ENCODE assay signal across 24 mouse cellular contexts in the genomic region with DNA sequence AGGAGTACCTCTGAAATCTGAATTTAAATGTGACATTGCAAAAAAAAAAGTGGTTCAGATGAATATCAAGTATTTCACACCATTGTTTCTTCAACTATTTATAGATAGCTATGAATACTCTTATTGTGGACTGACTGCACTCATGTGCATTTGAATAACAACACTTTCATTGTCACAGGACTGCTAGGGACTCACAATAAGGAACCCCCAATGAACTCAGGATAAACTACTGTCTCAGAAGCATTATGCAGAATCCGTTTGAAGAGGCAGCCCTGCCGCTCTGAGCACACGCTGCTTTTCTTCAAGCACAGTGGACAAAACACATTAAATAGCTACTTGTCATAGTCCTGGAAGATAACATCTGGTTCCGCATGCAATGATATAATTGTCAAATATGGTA.
DNase-seq lines count a peak whose midpoint lies in the region; ATAC-seq and TF ChIP-seq lines count a peak whose summit lies in the region.
"Had no signal": no experiment of that assay in that cellular context is flagged by ENCODE, and none has a peak within 500 bp of the region (broad histone marks: within the 10 kb centered on the region; RNA-seq: fewer than 3 reads in every experiment).

No protein-coding gene starts in this region.

- WGBS in forebrain, embryonic 15.5 days, result 28% methylated on average over 4 of the region's 4 CpGs
- WGBS in forebrain, embryonic 11.5 days, result 46% methylated on average over 4 of the region's 4 CpGs
- 20% methylated on average over 4 of the region's 4 CpGs for WGBS in midbrain, embryonic 13.5 days
- WGBS in midbrain, postnatal 0 days, result 26% methylated on average over 4 of the region's 4 CpGs
- WGBS in forebrain, embryonic 16.5 days, result 29% methylated on average over 4 of the region's 4 CpGs
- WGBS in midbrain, embryonic 15.5 days, result 14% methylated on average over 4 of the region's 4 CpGs

- H3K4me3 ChIP-seq in forebrain, embryonic 15.5 days, result no peak overlapping the region
- H3K4me3 ChIP-seq in forebrain, embryonic 11.5 days (ENCODE audit: low read depth, low read length), result no peak overlapping the region
- H3K4me3 ChIP-seq in midbrain, embryonic 13.5 days (replicated peaks), result no peak overlapping the region
- no peak overlapping the region for H3K4me3 ChIP-seq in midbrain, postnatal 0 days (ENCODE audit: low read depth, low read length)
- no peak overlapping the region for H3K4me3 ChIP-seq in forebrain, embryonic 16.5 days (replicated peaks; ENCODE audit: low read length)
- H3K4me3 ChIP-seq in midbrain, embryonic 15.5 days, result no peak overlapping the region
- H3K4me3 ChIP-seq: embryonic facial prominence, embryonic 12.5 days; hindbrain, embryonic 13.5 days; kidney, embryonic 15.5 days; limb, embryonic 13.5 days; lung, embryonic 15.5 days had no signal

- peaks cover 14% of the 10 kb centered on the region for H3K4me1 ChIP-seq in forebrain, embryonic 15.5 days
- H3K4me1 ChIP-seq in forebrain, embryonic 11.5 days (replicated peaks; ENCODE audit: control insufficient read depth, insufficient read depth, low read length), result no peaks in the 10 kb centered on the region
- H3K4me1 ChIP-seq in midbrain, embryonic 13.5 days (replicated peaks), result peaks cover 19% of the 10 kb centered on the region
- no peaks in the 10 kb centered on the region for H3K4me1 ChIP-seq in midbrain, postnatal 0 days (ENCODE audit: insufficient read depth, low read length)
- H3K4me1 ChIP-seq in forebrain, embryonic 16.5 days (replicated peaks; ENCODE audit: control insufficient read depth, insufficient read depth, low read length), result peaks cover 7% of the 10 kb centered on the region
- peaks cover 8% of the 10 kb centered on the region; the same call in 1 of the 2 replicates for H3K4me1 ChIP-seq in midbrain, embryonic 15.5 days
- H3K4me1 ChIP-seq: embryonic facial prominence, embryonic 12.5 days; kidney, embryonic 15.5 days; limb, embryonic 13.5 days; lung, embryonic 15.5 days had no signal

- no peaks in the 10 kb centered on the region for H3K36me3 ChIP-seq in forebrain, embryonic 15.5 days
- H3K36me3 ChIP-seq in forebrain, embryonic 11.5 days (ENCODE audit: control insufficient read depth, insufficient read depth, low read length), result no peaks in the 10 kb centered on the region
- no peaks in the 10 kb centered on the region for H3K36me3 ChIP-seq in midbrain, embryonic 13.5 days
- no peaks in the 10 kb centered on the region for H3K36me3 ChIP-seq in midbrain, postnatal 0 days (ENCODE audit: insufficient read depth, low read length)
- no peaks in the 10 kb centered on the region for H3K36me3 ChIP-seq in forebrain, embryonic 16.5 days (ENCODE audit: control insufficient read depth, insufficient read depth)
- H3K36me3 ChIP-seq in midbrain, embryonic 15.5 days (replicated peaks), result no peaks in the 10 kb centered on the region
- H3K36me3 ChIP-seq: embryonic facial prominence, embryonic 12.5 days; hindbrain, embryonic 13.5 days; kidney, embryonic 15.5 days; limb, embryonic 13.5 days; lung, embryonic 15.5 days had no signal

- no peaks in the 10 kb centered on the region for H3K9me3 ChIP-seq in forebrain, embryonic 15.5 days
- no peaks in the 10 kb centered on the region for H3K9me3 ChIP-seq in forebrain, embryonic 11.5 days (ENCODE audit: control insufficient read depth, low read length)
- H3K9me3 ChIP-seq in midbrain, embryonic 13.5 days, result no peaks in the 10 kb centered on the region
- H3K9me3 ChIP-seq in midbrain, postnatal 0 days (ENCODE audit: low read length), result no peaks in the 10 kb centered on the region
- no peaks in the 10 kb centered on the region for H3K9me3 ChIP-seq in forebrain, embryonic 16.5 days (ENCODE audit: control insufficient read depth, low read length)
- no peaks in the 10 kb centered on the region for H3K9me3 ChIP-seq in midbrain, embryonic 15.5 days
- H3K9me3 ChIP-seq: embryonic facial prominence, embryonic 12.5 days; hindbrain, embryonic 13.5 days; kidney, embryonic 15.5 days; limb, embryonic 13.5 days; lung, embryonic 15.5 days had no signal

- ATAC-seq in forebrain, embryonic 15.5 days (replicated peaks), result 0 out of 2 replicates have a peak, but pooled peaks have one; percentile 38
- no peak for ATAC-seq in forebrain, embryonic 11.5 days (replicated peaks; ENCODE audit: low FRiP score)
- ATAC-seq in midbrain, embryonic 13.5 days, result peak; percentile 62
- no peak for ATAC-seq in midbrain, postnatal 0 days (ENCODE audit: low FRiP score)
- peak; percentile 63 for ATAC-seq in forebrain, embryonic 16.5 days
- ATAC-seq in midbrain, embryonic 15.5 days (replicated peaks), result 0 out of 2 replicates have a peak, but pooled peaks have one; percentile 31
- ATAC-seq: CD4-positive, CD25-positive, alpha-beta regulatory T cell, adult 4 months; intestine, postnatal 0 days had no signal

- no peak for DNase-seq in forebrain, embryonic 11.5 days (ENCODE audit: low spot score)
- no peak for DNase-seq in midbrain, postnatal 0 days (ENCODE audit: low spot score)
- DNase-seq in spleen, adult 18-20 months, result no peak
- no peak for DNase-seq in natural killer cell, adult 2 months (ENCODE audit: low spot score in 2 of 2)
- DNase-seq: adrenal gland, postnatal 14 days; cerebellum, adult 2 months; cerebellum, postnatal 14 days; gastrocnemius, postnatal 14 days; heart, postnatal 14 days; kidney, postnatal 25 days; right cerebral cortex, postnatal 4 days; thymus, postnatal 4 days had no signal

- no peaks in the 10 kb centered on the region for H3K27me3 ChIP-seq in forebrain, embryonic 15.5 days
- H3K27me3 ChIP-seq in forebrain, embryonic 11.5 days (ENCODE audit: control insufficient read depth, insufficient read depth, low read length), result no peaks in the 10 kb centered on the region
- no peaks in the 10 kb centered on the region for H3K27me3 ChIP-seq in midbrain, embryonic 13.5 days
- H3K27me3 ChIP-seq in midbrain, postnatal 0 days (ENCODE audit: insufficient read depth, low read length), result no peaks in the 10 kb centered on the region
- no peaks in the 10 kb centered on the region for H3K27me3 ChIP-seq in forebrain, embryonic 16.5 days (replicated peaks; ENCODE audit: control insufficient read depth, insufficient read depth, low read length)
- H3K27me3 ChIP-seq in midbrain, embryonic 15.5 days (replicated peaks), result no peaks in the 10 kb centered on the region
- H3K27me3 ChIP-seq: embryonic facial prominence, embryonic 12.5 days; hindbrain, embryonic 13.5 days; kidney, embryonic 15.5 days; limb, embryonic 13.5 days; lung, embryonic 15.5 days had no signal

- no peak for TF ChIP-seq CTCF in midbrain, postnatal 0 days (IDR thresholded peaks at IDR 0.05)

- no peak overlapping the region for H3K9ac ChIP-seq in forebrain, embryonic 15.5 days (replicated peaks)
- H3K9ac ChIP-seq in forebrain, embryonic 11.5 days (ENCODE audit: low read length), result no peak overlapping the region
- no peak overlapping the region for H3K9ac ChIP-seq in midbrain, embryonic 13.5 days (replicated peaks)
- H3K9ac ChIP-seq in midbrain, postnatal 0 days (replicated peaks; ENCODE audit: low read length, poor library complexity, severe bottlenecking), result no peak overlapping the region
- no peak overlapping the region for H3K9ac ChIP-seq in forebrain, embryonic 16.5 days (replicated peaks; ENCODE audit: low read depth, low read length)
- no peak overlapping the region for H3K9ac ChIP-seq in midbrain, embryonic 15.5 days
- H3K9ac ChIP-seq: embryonic facial prominence, embryonic 12.5 days; hindbrain, embryonic 13.5 days; kidney, embryonic 15.5 days; limb, embryonic 13.5 days; lung, embryonic 15.5 days had no signal

- no peak overlapping the region for H3K4me2 ChIP-seq in forebrain, embryonic 15.5 days (replicated peaks)
- no peak overlapping the region for H3K4me2 ChIP-seq in forebrain, embryonic 11.5 days (ENCODE audit: low read depth, low read length, severe bottlenecking)
- no peak overlapping the region for H3K4me2 ChIP-seq in midbrain, embryonic 13.5 days (replicated peaks)
- H3K4me2 ChIP-seq in midbrain, postnatal 0 days (ENCODE audit: low read depth, low read length, poor library complexity, severe bottlenecking), result no peak overlapping the region
- H3K4me2 ChIP-seq in forebrain, embryonic 16.5 days (ENCODE audit: low read length), result no peak overlapping the region
- H3K4me2 ChIP-seq in midbrain, embryonic 15.5 days, result no peak overlapping the region
- H3K4me2 ChIP-seq: embryonic facial prominence, embryonic 12.5 days; hindbrain, embryonic 13.5 days; kidney, embryonic 15.5 days; limb, embryonic 13.5 days; liver, embryonic 11.5 days; lung, embryonic 15.5 days had no signal

- no peak overlapping the region for H3K27ac ChIP-seq in forebrain, embryonic 15.5 days (replicated peaks)
- no peak overlapping the region for H3K27ac ChIP-seq in forebrain, embryonic 11.5 days (ENCODE audit: low read depth, low read length)
- H3K27ac ChIP-seq in midbrain, embryonic 13.5 days, result no peak overlapping the region
- H3K27ac ChIP-seq in midbrain, postnatal 0 days (ENCODE audit: low read depth, low read length), result no peak overlapping the region
- no peak overlapping the region for H3K27ac ChIP-seq in forebrain, embryonic 16.5 days (ENCODE audit: low read length)
- H3K27ac ChIP-seq in midbrain, embryonic 15.5 days, result no peak overlapping the region
- H3K27ac ChIP-seq: embryonic facial prominence, embryonic 12.5 days; hindbrain, embryonic 13.5 days; kidney, embryonic 15.5 days; limb, embryonic 13.5 days; lung, embryonic 15.5 days had no signal

Comparison
In these comparisons a context has a peak if more than half of its experiments do, and no peak if none do; other contexts are left out.
1. ATAC-seq: peak in forebrain, embryonic 15.5 days (single experiment), midbrain, embryonic 13.5 days (single experiment), forebrain, embryonic 16.5 days (single experiment) and midbrain, embryonic 15.5 days (single experiment); none in forebrain, embryonic 11.5 days (single experiment) and midbrain, postnatal 0 days (single experiment).